ENCODE assay signal across 9 mouse cellular contexts in the genomic region with DNA sequence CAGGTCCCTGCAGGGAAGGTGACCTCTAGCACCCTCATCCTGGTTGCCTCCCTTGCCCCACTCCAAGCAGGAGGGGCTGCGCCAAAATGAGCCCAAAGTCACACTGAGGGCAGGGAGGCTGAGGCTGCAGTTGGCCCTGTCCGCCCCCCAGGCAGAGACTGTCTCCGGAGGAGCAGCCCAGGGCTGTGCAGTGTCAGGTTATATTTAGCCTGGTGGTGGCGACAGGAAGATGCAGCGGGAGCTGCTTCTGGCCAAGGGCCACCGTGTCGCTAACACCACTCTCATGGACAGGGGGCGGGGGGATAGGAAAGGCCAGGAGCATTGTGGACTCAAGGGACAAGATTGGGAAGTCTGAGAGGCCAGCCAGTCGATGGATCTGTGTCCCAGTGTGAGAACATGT. TPM values are rescaled to one million over a fixed set of nuclear protein-coding genes. Genes with fewer than 3 reads are reported as not detected.
DNase-seq lines count a peak whose midpoint lies in the region; ATAC-seq lines count a peak whose summit lies in the region.
"Had no signal": no experiment of that assay in that cellular context is flagged by ENCODE, and none has a peak within 500 bp of the region (broad histone marks: within the 10 kb centered on the region; RNA-seq: fewer than 3 reads in every experiment).

No protein-coding gene starts in this region.

- H3K4me2 ChIP-seq in midbrain, embryonic 14.5 days (ENCODE audit: low read length): no peak overlapping the region
- no peak overlapping the region for H3K4me2 ChIP-seq in hindbrain, embryonic 15.5 days
- no peak overlapping the region for H3K4me2 ChIP-seq in midbrain, embryonic 16.5 days (ENCODE audit: low read length)
- H3K4me2 ChIP-seq: neural tube, embryonic 12.5 days had no signal

- no peak overlapping the region for H3K4me3 ChIP-seq in midbrain, embryonic 10.5 days
- H3K4me3 ChIP-seq in midbrain, embryonic 14.5 days (replicated peaks; ENCODE audit: low read depth, low read length): no peak overlapping the region
- H3K4me3 ChIP-seq in hindbrain, embryonic 15.5 days: no peak overlapping the region
- no peak overlapping the region for H3K4me3 ChIP-seq in midbrain, embryonic 16.5 days (ENCODE audit: low read depth, low read length)
- H3K4me3 ChIP-seq: neural tube, embryonic 12.5 days had no signal

- peaks cover 3% of the 10 kb centered on the region; the same call in 1 of the 2 replicates for H3K36me3 ChIP-seq in midbrain, embryonic 10.5 days
- peaks cover 22% of the 10 kb centered on the region for H3K36me3 ChIP-seq in midbrain, embryonic 14.5 days (ENCODE audit: control insufficient read depth, insufficient read depth, low read length)
- H3K36me3 ChIP-seq in hindbrain, embryonic 15.5 days: peaks cover 4% of the 10 kb centered on the region; the same call in 1 of the 2 replicates
- H3K36me3 ChIP-seq in midbrain, embryonic 16.5 days (ENCODE audit: control insufficient read depth, insufficient read depth, low read length): no peaks in the 10 kb centered on the region

- ATAC-seq in cerebellum, adult (ENCODE audit: insufficient number of reproducible peaks, low FRiP score, low TSS enrichment): no peak
- no peak for ATAC-seq in midbrain, embryonic 14.5 days (ENCODE audit: low FRiP score, low TSS enrichment)
- 0 out of 2 replicates have a peak, but pooled peaks have one; percentile 9 for ATAC-seq in hindbrain, embryonic 15.5 days (ENCODE audit: low FRiP score, low read depth)
- 0 out of 2 replicates have a peak, but pooled peaks have one; percentile 30 for ATAC-seq in midbrain, embryonic 16.5 days

- DNase-seq in cerebellum, adult 18-20 months: peak; percentile 24 to 37
- DNase-seq in midbrain, embryonic 10.5 days (ENCODE audit: low spot score): no peak
- no peak for DNase-seq in midbrain, embryonic 14.5 days
- DNase-seq in gastrocnemius, postnatal 36 days: no peak
- DNase-seq in adrenal gland, postnatal 10 days: no peak

- intact Hi-C loops in gastrocnemius, postnatal 36 days (cut with DNase I): no loop called here

- no peaks in the 10 kb centered on the region for H3K9me3 ChIP-seq in midbrain, embryonic 10.5 days (replicated peaks)
- no peaks in the 10 kb centered on the region for H3K9me3 ChIP-seq in midbrain, embryonic 14.5 days (ENCODE audit: control insufficient read depth, low read length)
- no peaks in the 10 kb centered on the region for H3K9me3 ChIP-seq in hindbrain, embryonic 15.5 days
- H3K9me3 ChIP-seq in midbrain, embryonic 16.5 days (replicated peaks; ENCODE audit: control insufficient read depth, low read length, poor library complexity, severe bottlenecking): no peaks in the 10 kb centered on the region
- H3K9me3 ChIP-seq: neural tube, embryonic 12.5 days had no signal

- H3K27ac ChIP-seq in midbrain, embryonic 10.5 days (replicated peaks): peak overlapping the region; percentile 61
- H3K27ac ChIP-seq in midbrain, embryonic 14.5 days (replicated peaks; ENCODE audit: low read depth, low read length): no peak overlapping the region
- H3K27ac ChIP-seq in hindbrain, embryonic 15.5 days (replicated peaks): no peak overlapping the region
- H3K27ac ChIP-seq in midbrain, embryonic 16.5 days (ENCODE audit: low read length): no peak overlapping the region
- H3K27ac ChIP-seq: neural tube, embryonic 12.5 days had no signal

- peaks cover 60% of the 10 kb centered on the region for H3K4me1 ChIP-seq in midbrain, embryonic 10.5 days
- peaks cover 17% of the 10 kb centered on the region for H3K4me1 ChIP-seq in midbrain, embryonic 14.5 days (ENCODE audit: control insufficient read depth, insufficient read depth, low read length)
- peaks cover 19% of the 10 kb centered on the region for H3K4me1 ChIP-seq in hindbrain, embryonic 15.5 days (replicated peaks)
- H3K4me1 ChIP-seq in midbrain, embryonic 16.5 days (ENCODE audit: control insufficient read depth, insufficient read depth, low read length): peaks cover 3% of the 10 kb centered on the region; the same call in 1 of the 2 replicates

- 40% methylated on average over 9 of the region's 9 CpGs for WGBS in midbrain, embryonic 10.5 days
- 35% methylated on average over 9 of the region's 9 CpGs for WGBS in midbrain, embryonic 14.5 days
- 35% methylated on average over 9 of the region's 9 CpGs for whole genome bisulfite sequencing in hindbrain, embryonic 15.5 days
- 36% methylated on average over 9 of the region's 9 CpGs for WGBS in midbrain, embryonic 16.5 days

- H3K27me3 ChIP-seq in midbrain, embryonic 10.5 days (ENCODE audit: low read depth, poor library complexity, severe bottlenecking): no peaks in the 10 kb centered on the region
- H3K27me3 ChIP-seq in midbrain, embryonic 14.5 days (ENCODE audit: control insufficient read depth, insufficient read depth, low read length): no peaks in the 10 kb centered on the region
- no peaks in the 10 kb centered on the region for H3K27me3 ChIP-seq in hindbrain, embryonic 15.5 days
- no peaks in the 10 kb centered on the region for H3K27me3 ChIP-seq in midbrain, embryonic 16.5 days (ENCODE audit: control insufficient read depth, insufficient read depth, low read depth, low read length)
- H3K27me3 ChIP-seq: neural tube, embryonic 12.5 days had no signal

- H3K9ac ChIP-seq in midbrain, embryonic 14.5 days (replicated peaks; ENCODE audit: low read length): no peak overlapping the region
- no peak overlapping the region for H3K9ac ChIP-seq in hindbrain, embryonic 15.5 days
- H3K9ac ChIP-seq in midbrain, embryonic 16.5 days (ENCODE audit: low read depth, low read length): 0 out of 2 replicates have a peak overlapping the region, but pooled peaks have one; percentile 21
- H3K9ac ChIP-seq: neural tube, embryonic 12.5 days had no signal

RNA-seq across cellular contexts. Expression of a gene that starts 14.0 kb away (rescaled TPM):
- polyA plus RNA-seq in midbrain, embryonic 10.5 days (2016; fragmentation: Nextera tagmentation; extraction: Ambion mirVana): 27.1 and 35.3 TPM in 2 replicates
- polyA plus RNA-seq in midbrain, embryonic 14.5 days (2014; fragmentation: Nextera tagmentation; extraction: Ambion mirVana): 10.2 and 13.1 TPM in 2 replicates
- polyA plus RNA-seq in hindbrain, embryonic 15.5 days (2015; fragmentation: Nextera tagmentation; extraction: Ambion mirVana): 13.0 and 17.9 TPM in 2 replicates
- polyA plus RNA-seq in midbrain, embryonic 16.5 days (2015; fragmentation: Nextera tagmentation; extraction: Ambion mirVana): 11.4 and 11.7 TPM in 2 replicates
- total RNA-seq in gastrocnemius, postnatal 36 days (2021): 1 to 10 TPM; 2.2 to 2.6 TPM
- total RNA-seq in adrenal gland, postnatal 10 days (2021): 10 to 100 TPM; 12.8 to 23.1 TPM

RNA-seq across cellular contexts. Expression of a gene that starts 27.2 kb away (rescaled TPM):
- polyA plus RNA-seq in midbrain, embryonic 10.5 days (2016; fragmentation: Nextera tagmentation; extraction: Ambion mirVana): 7.9 and 9.3 TPM in 2 replicates
- polyA plus RNA-seq in midbrain, embryonic 14.5 days (2014; fragmentation: Nextera tagmentation; extraction: Ambion mirVana): 5.1 and 7.0 TPM in 2 replicates
- 9.6 and 10.7 TPM in 2 replicates for polyA plus RNA-seq in hindbrain, embryonic 15.5 days (2015; fragmentation: Nextera tagmentation; extraction: Ambion mirVana)
- polyA plus RNA-seq in midbrain, embryonic 16.5 days (2015; fragmentation: Nextera tagmentation; extraction: Ambion mirVana): 8.8 and 9.7 TPM in 2 replicates
- total RNA-seq in gastrocnemius, postnatal 36 days (2021): 1 to 10 TPM; 4.9 to 5.4 TPM
- 10 to 100 TPM; 16.3 to 16.6 TPM for total RNA-seq in adrenal gland, postnatal 10 days (2021)

RNA-seq across cellular contexts. Expression of a gene that starts 54.6 kb away (rescaled TPM):
- polyA plus RNA-seq in midbrain, embryonic 10.5 days (2016; fragmentation: Nextera tagmentation; extraction: Ambion mirVana): 0.31 and 0.72 TPM in 2 replicates
- 0.72 and 1.0 TPM in 2 replicates for polyA plus RNA-seq in midbrain, embryonic 14.5 days (2014; fragmentation: Nextera tagmentation; extraction: Ambion mirVana)
- polyA plus RNA-seq in hindbrain, embryonic 15.5 days (2015; fragmentation: Nextera tagmentation; extraction: Ambion mirVana): 2.9 and 3.6 TPM in 2 replicates
- polyA plus RNA-seq in midbrain, embryonic 16.5 days (2015; fragmentation: Nextera tagmentation; extraction: Ambion mirVana): 3.8 and 4.4 TPM in 2 replicates
- not detected for total RNA-seq in gastrocnemius, postnatal 36 days (2021)
- total RNA-seq in adrenal gland, postnatal 10 days (2021): under 1 TPM; 0.60 to 0.67 TPM

RNA-seq across cellular contexts. Expression of a gene that starts 56.1 kb away (rescaled TPM):
- 62.9 and 64.6 TPM in 2 replicates for polyA plus RNA-seq in midbrain, embryonic 10.5 days (2016; fragmentation: Nextera tagmentation; extraction: Ambion mirVana)
- 45.3 and 52.1 TPM in 2 replicates for polyA plus RNA-seq in midbrain, embryonic 14.5 days (2014; fragmentation: Nextera tagmentation; extraction: Ambion mirVana)
- 49.7 and 56.5 TPM in 2 replicates for polyA plus RNA-seq in hindbrain, embryonic 15.5 days (2015; fragmentation: Nextera tagmentation; extraction: Ambion mirVana)
- 49.2 and 54.9 TPM in 2 replicates for polyA plus RNA-seq in midbrain, embryonic 16.5 days (2015; fragmentation: Nextera tagmentation; extraction: Ambion mirVana)
- total RNA-seq in gastrocnemius, postnatal 36 days (2021): 10 to 100 TPM; 37.6 to 38.0 TPM
- 100 to 1,000 TPM in 1 of 2 experiments, 10 to 100 TPM in 1; 93.7 to 116 TPM for total RNA-seq in adrenal gland, postnatal 10 days (2021)

Comparison
In these comparisons a context has a peak if more than half of its experiments do, and no peak if none do; other contexts are left out.
1. ATAC-seq: peak in hindbrain, embryonic 15.5 days (single experiment) and midbrain, embryonic 16.5 days (single experiment); none in cerebellum, adult (single experiment) and midbrain, embryonic 14.5 days (single experiment).
2. DNase-seq: peak in cerebellum, adult 18-20 months (2 of 2); none in midbrain, embryonic 10.5 days (single experiment), midbrain, embryonic 14.5 days (single experiment), gastrocnemius, postnatal 36 days (0 of 2) and adrenal gland, postnatal 10 days (single experiment).